Mouse (Mus musculus): ENCODE data around the gene Smarcd1.

DNA sequence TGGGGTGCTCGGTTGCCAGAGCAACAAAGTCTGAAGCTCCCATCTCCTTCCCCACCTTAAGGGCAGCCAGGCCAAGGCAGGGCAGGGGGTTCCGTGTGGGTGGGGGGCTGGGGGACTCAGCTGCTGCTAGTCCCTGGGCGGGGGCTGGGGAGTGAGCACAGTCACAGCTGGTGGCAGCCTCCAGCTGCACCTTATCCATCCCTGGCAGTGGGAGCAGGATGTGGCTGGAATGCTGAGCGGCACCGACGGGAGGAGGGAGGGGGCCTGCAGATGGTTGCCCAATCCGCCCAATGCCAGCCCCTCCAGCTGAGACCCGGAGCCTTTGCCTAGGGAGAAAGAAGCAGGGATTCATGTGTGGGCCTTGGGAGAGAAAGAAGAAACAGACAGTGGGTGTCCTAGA is 24.8 kb upstream of the Smarcd1 start:
- TF ChIP-seq CTCF (IDR thresholded peaks at IDR 0.05; ENCODE audit: control insufficient read depth, insufficient read depth, low read length), result no peak
- TF ChIP-seq POLR2A (IDR thresholded peaks at IDR 0.05; ENCODE audit: borderline replicate concordance, control insufficient read depth, low read depth, low read length), result no peak

All from bone marrow, adult 2 months (tissue).